Mouse (Mus musculus) heart, adult 8-10 months (tissue): ENCODE data around the gene Nt5c1a. TPM values are rescaled to one million over a fixed set of nuclear protein-coding genes. Genes with fewer than 3 reads are reported as not detected.
"Not testable (repeated sequence)": the region's sequence is repeated elsewhere in the genome, so short reads cannot be mapped to it uniquely, and the experiment has no call there.

Source experiments
- DNase-seq: peaks from one replicate; pipeline ENCODE4 v3.0.0; 2022; ENCODE audit warnings: low spot score
- total RNA-seq, 4 experiments: library from RNA; stranded (reverse); gene quantifications; 2 replicates each; pipeline ENCODE4 v1.2.4; 2022

Gene Nt5c1a
- total RNA-seq, result 10 to 100 TPM; 48.9 to 75.3 (median 70.1) TPM

- peak; percentile 70 for DNase-seq
Observed at GRCm38 (mm10) chr4:123201186-123202093, at the start of gene Nt5c1a. Gene Nt5c1a, plus strand, starts transcription at chr4:123201504.

DNA sequence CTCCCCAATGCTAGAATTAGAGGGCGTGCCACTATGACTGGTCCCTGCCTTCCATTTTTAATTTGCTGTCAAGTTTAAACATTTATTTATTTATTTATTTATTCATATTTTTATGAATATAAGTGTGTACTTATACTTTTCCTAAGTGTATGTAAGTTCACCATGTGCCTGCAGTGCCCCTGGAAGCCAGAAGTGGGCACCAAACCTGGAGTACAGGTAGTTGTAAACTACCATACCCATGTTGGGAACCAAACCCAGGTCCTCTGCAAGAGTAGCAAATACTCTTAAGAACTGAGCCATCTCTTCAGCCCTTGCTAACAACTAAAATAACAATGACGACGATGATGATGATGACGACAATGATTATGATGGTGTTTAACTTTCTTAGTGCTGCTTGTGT, 49.3 kb upstream of the Nt5c1a start:
- DNase-seq, result no peak

DNA sequence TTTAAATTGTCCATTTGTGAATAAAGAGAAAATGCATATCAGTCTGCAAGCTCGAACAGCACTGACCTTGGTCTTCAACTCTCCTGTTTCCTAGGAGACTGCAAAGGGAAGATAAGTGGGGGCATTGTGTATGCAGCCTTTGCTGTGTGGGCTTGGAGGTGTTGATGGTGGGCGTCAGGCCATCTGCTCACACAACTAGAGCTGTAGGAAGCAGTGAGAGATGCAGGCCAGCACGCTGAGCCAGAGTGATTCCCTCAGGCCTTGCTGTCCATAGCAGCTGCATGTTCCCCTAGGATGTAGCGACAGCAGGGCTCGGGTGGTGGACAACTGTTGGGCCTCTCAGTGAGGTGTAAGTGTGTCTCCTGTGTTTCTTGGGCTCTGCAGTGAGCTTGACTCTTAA, 48.3 kb upstream of the Nt5c1a start:
- no peak for DNase-seq

DNA sequence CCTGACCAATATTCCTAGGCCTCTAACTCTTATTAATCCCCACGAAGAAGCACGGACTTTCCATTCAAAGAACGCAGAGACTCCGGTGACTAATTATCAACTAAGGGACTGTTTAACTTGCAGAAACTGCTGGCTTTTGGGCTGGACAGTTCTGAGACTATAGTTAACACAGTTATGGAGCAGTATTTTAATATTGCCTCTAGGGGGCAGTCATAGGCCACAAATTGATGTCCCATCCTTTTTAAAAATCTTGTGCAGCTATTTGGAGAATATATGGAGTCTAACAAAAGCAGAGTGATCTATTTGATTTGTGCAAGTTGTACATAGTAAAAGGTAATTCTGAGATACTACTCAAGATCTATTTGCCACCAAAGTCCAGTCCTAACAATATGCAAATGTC, 46.3 kb upstream of the Nt5c1a start:
- DNase-seq, result peak; percentile 19

- no peak for DNase-seq
Observed at GRCm38 (mm10) chr4:123155427-123155826, 45.9 kb upstream of the Nt5c1a start.

DNA sequence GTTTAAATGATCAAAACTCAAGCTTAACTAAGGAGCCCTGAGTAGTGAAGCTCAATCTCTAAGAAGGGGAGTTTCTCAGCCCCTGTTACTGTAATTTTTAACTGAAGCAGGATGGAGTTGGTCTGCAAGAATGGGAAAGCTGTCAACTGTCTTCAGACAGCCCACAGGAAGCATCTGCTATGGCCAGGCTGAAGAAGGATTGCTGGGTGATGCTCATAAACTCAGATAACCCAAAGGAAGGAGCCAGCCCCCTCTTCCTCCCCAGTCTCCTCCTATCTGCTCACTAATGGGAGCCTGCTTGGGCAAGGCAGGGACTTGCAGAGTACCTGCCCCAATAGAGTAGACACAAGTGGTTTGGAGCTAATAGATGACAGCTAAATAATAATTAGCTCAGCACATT, 45.5 kb upstream of the Nt5c1a start:
- no peak for DNase-seq

DNA sequence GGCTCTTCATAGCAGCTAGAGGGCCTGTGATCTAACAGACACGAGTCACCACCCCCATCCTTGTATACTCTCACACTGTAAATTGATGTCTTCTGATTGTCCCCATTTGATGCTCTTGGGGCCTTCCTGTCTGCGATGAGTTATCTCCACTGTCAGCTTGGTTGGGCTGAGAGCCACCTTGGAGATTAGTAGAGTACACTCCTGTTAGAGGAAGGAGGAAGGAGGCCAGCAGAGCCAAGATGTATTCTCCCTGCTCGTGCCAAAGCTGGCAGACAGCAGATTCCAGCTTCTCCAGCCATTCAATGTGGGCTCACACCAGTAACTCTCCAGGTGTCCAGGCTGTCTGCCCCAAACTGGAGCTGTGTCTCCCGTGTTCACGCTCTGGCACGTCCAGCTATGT, 40.7 kb upstream of the Nt5c1a start:
- no peak for DNase-seq

DNA sequence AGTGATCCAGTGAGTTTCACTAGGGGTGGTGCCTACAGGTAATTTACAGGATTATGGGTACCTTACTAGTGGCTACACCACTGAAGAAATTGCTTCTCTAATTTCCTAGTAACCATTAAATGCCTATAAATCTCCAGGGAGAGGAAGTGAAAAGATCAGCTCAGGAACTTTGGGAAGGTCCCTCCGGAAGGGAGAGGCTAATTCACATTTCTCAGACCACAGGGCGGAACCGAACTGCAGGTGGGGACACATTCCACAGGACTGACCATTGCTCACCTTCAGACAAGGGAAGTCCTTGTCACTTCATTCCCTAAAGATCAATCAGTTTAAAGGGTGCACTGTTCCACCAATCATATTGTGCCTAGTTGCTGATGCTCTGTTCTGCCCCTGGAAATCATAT, 40.1 kb upstream of the Nt5c1a start:
- DNase-seq, result not testable (repeated sequence)

- DNase-seq, result no peak
Observed at GRCm38 (mm10) chr4:123162305-123162917, 38.9 kb upstream of the Nt5c1a start.

- DNase-seq, result no peak
Observed at GRCm38 (mm10) chr4:123164157-123164556, 37.1 kb upstream of the Nt5c1a start.

DNA sequence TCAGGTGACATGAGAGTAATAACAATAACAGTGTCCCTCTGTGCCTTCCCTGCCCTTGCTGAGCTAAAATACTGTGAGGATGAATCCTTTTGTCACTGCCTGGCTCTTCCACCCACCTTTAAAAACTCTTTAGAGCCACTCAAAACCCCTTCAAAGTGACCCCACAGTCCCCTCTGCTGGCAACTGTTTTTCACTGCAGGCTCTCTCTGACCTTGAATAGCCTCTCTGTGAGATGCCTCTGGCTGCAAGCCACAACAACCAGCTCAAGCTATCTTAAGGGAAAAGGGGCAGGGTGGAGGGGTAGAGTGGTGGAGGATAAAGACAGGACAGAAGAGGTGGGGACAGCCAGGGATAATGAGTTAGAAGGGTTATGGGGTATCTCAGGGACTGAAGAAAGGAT, 29.5 kb upstream of the Nt5c1a start:
- no peak for DNase-seq

GRCm38 (mm10) chr4:123182328-123183238, 18.7 kb upstream of the Nt5c1a start, which contains the start of gene Hpcal4:
Gene Hpcal4, plus strand, starts transcription at chr4:123183227.
- DNase-seq, result peak; percentile 7

GRCm38 (mm10) chr4:123183239-123184056, 17.9 kb upstream of the Nt5c1a start:
- DNase-seq, result peak; percentile 41

DNA sequence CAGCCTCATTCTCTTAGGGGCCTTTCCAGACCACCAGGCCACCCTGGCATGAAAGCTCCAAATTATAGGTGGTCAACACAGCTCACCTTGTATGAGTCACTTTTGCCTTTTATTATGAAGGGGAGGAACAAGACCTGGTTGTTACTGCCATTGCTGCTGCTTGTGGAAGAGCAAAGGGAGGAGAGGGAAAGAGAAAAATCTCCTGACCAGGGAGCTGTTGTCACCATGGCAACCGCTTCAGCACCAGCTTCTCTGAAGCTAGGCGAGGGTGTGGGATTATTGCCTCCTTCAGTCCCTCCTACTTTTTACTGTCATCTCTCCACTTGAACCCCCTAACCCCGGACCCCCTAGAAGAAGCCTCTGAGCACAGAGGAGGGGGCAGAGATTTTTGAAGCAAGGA, 16.5 kb upstream of the Nt5c1a start:
- no peak for DNase-seq

DNA sequence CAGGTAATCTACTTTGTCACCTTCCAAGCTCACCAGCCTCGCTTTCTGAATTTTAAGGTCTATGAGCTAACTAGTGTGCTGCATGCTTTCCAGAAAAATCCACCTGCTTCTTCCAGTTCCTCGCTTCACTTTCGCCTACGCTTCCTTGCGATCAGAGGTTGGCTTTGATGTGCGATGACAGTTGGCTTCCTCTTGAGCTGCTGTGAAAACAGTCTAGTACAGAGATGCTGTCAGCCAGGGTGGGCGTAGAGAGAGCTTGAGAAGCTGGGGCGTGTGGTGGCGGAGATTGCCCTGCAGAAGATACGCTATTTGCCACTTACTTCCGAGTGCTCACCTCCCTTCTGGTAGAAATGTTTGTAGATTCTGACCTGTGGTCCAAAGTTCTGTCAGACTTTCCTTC, 9.0 kb upstream of the Nt5c1a start:
- no peak for DNase-seq

DNA sequence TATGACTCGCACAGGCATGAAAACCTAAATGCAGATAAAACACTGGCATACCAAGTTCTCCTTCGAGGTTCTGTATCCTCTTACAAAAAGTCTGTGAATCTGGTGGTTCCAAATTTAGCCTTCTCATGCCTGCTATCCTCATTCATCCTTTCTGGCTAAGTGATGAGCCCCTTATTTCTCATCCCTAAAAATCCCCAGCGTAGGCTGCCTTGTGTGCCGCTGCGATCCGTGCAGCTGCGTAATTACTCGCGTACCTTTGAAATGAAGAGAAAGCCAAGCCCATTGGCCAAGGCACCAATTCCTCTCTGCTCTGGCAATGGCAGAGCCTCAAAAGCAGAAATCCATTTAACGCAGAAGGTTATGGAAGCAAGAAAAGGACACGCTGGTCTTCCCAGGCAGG, 7.5 kb upstream of the Nt5c1a start:
- DNase-seq, result no peak

GRCm38 (mm10) chr4:123196695-123197094, 4.6 kb upstream of the Nt5c1a start:
- no peak for DNase-seq

DNA sequence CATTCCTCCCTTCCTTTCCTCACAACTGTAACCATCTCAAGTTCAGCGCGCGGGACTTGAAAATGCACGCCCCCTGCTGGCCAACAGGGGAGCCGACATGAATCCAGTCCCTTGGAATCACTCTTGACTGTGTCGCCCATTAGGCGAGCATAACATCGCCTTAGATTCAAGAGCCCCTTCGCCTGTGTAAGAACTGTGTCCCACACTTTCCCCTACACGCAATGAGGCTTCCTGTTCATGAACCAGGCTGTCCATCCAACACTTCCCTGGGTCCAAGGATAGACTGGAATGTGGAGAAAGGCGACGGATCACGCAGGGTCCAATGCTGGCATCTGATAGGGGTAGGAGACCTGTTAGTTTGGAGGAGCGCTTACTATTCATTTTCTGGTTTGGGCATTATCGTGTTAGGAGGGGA, 526 bp upstream of the Nt5c1a start:
- peak; percentile 53 for DNase-seq

- no peak for DNase-seq
Observed at GRCm38 (mm10) chr4:123202094-123202420, 753 bp downstream of the Nt5c1a start.

DNA sequence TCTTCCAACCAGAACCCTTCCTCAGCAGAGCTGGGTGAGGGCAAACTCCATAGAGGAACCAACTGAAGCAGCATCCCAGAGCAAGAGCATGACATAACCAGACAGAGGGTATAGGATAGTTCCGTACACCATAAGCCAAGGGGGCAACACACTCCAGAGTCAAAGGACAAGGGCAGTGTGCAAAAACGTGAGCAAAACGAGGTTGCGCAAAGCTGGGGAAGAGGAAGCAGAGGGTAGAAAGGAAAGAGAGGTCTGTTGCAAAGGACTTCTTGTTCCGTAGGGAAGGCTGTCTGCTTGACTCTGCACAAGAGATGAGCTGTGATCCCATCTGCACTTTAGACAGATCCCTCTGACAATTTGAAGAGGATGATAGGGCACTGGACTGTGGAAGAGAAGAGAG, 6.0 kb downstream of the Nt5c1a start:
- DNase-seq, result no peak

DNA sequence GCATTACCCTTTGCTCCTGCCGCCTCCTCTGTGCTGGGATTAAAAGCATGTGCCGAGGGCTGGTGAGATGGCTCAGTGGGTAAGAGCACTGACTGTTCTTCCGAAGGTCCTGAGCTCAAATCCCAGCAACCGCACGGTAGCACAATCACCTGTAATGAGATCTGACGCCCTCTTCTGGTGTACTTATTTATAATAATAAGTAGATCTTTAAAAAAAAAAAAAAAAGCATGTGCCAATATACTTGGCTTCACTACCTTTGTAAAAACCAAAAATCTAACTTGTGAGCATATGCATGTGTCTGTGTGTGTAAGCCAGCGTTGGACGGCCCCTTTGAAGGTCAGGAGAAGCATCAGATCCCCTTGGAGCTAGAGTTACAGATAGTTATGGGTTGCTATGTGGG, 9.7 kb downstream of the Nt5c1a start:
- no peak for DNase-seq
